Mouse (Mus musculus): ENCODE data around the gene Slc7a10. TPM values are rescaled to one million over a fixed set of nuclear protein-coding genes. Genes with fewer than 3 reads are reported as not detected.

The Slc7a10 gene
- polyA plus RNA-seq, 1 experiment from 2014 or later, result 0.73 TPM

DNA sequence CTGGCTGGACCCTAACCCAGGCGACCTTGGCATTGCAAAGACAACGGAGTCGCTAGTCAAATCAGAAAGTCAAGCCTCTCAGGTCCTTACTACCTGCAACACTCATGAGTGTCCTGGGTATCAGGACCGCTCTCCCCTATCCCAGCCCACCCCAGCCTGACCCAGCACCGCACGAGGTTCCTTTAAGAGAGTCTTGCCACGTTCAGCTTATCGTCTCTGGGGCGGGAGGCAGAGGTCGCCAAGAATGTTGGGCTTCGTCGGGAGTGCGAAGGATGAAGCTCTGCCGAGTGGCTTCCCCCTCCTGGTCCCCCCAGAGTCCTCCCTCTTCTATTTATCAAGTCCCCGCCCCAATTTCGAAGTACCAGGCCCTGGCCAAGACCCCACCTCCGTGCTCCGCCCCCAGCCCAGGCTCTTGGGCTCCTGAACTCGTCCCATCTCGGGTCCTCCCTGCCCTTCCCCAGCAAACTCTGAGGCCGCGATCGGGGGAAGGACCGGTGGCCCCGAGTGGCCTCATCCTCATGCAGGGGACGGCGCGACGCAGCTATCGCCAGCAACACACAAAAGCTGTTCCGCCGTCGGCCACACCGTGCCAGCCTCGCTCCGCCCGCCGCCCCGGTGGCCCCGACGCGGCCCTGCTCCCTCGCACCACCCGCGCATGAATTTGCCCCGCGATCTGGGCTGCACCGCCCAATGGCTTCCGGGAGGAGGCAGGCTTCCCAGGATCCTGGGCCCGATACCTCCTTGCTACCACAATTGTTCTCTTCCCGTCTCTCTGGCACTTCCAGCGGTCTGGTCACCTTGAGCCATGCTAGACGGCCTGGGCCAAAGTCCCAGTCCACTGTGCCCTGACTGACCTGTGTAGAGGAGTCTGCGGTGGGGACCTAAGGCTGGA, 1.1 kb upstream of the Slc7a10 start:
- Histone ChIP-seq H3K4me1 (replicated peaks; ENCODE audit: control insufficient read depth, insufficient read depth, low read length) (peaks cover 5% of the 10 kb centered on the region), H3K36me3 (ENCODE audit: control insufficient read depth, insufficient read depth, low read length) (no peaks in the 10 kb centered on the region), H3K9ac (ENCODE audit: low read depth, low read length) (0 out of 2 replicates have a peak overlapping the region, but pooled peaks have one; percentile 23), H3K4me2 (replicated peaks; ENCODE audit: low read depth, low read length) (peak overlapping the region; percentile 46), H3K27me3 (ENCODE audit: control insufficient read depth, insufficient read depth, low read length) (peaks cover 33% of the 10 kb centered on the region), H3K4me3 (ENCODE audit: low read depth, low read length) (peak overlapping the region; percentile 29), H3K9me3 (ENCODE audit: control insufficient read depth, low read length) (peaks cover 3% of the 10 kb centered on the region; the same call in 1 of the 2 replicates), H3K27ac (ENCODE audit: low read depth, low read length) (no peak overlapping the region)
- 2% methylated on average over 54 of the region's 54 CpGs for WGBS
- DNase-seq (ENCODE audit: low spot score) (peak; percentile 67), ATAC-seq (ENCODE audit: low FRiP score) (peak; percentile 72)

DNA sequence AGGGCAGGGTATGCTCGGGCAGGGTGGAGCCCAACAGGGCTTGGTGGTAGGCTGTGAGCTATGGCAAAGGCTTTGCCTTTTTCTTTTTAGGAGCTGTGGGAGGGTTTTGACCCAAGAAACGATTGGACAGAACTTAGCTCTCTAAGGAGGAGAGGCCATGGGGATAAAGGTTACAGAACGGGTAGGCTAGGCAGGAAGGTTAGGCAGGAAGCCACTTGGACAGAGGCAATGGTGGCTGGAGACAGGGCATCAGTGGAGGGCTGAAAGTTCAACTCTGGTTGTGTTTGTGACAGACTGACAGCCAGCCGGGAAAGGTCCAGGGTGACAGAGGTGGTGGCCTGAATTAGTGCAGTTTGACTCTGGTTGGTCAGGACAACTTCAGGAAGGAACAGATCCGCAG, 3.5 kb downstream of the Slc7a10 start:
- no peaks in the 10 kb centered on the region for H3K36me3 ChIP-seq (ENCODE audit: control insufficient read depth, insufficient read depth, low read length)
- H3K27me3 ChIP-seq (ENCODE audit: control insufficient read depth, insufficient read depth, low read length), result peaks cover 27% of the 10 kb centered on the region
- no peak overlapping the region for H3K9ac ChIP-seq (ENCODE audit: low read depth, low read length)
- no peak overlapping the region for H3K27ac ChIP-seq (ENCODE audit: low read depth, low read length)
- no peak overlapping the region for H3K4me3 ChIP-seq (ENCODE audit: low read depth, low read length)
- no peak for DNase-seq (ENCODE audit: low spot score)
- 77% methylated on average over 5 of the region's 5 CpGs for WGBS
- no peak for ATAC-seq (ENCODE audit: low FRiP score)
- no peak overlapping the region for H3K4me2 ChIP-seq (replicated peaks; ENCODE audit: low read depth, low read length)
- H3K9me3 ChIP-seq (ENCODE audit: control insufficient read depth, low read length), result no peaks in the 10 kb centered on the region
- H3K4me1 ChIP-seq (replicated peaks; ENCODE audit: control insufficient read depth, insufficient read depth, low read length), result peaks cover 5% of the 10 kb centered on the region

DNA sequence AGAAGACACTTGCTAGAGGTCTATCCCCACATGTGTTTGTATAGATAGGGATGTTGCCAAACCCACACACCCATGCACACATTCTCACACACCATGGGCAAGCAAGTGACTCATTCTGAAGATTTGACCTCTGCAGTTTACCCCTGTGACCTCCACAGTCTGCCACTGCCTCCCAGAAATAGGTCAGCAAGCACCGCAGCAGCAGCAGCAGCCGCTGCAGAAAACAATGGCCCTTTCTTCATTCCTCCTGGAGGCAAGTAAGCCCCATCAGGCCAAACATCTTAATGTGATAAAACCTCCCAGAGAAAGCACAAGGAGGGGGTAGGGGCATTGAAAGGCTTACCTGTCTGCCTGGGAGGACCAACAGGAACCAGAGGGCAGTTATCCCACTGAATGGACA, 5.1 kb downstream of the Slc7a10 start:
- Histone ChIP-seq H3K27ac (ENCODE audit: low read depth, low read length) (no peak overlapping the region), H3K36me3 (ENCODE audit: control insufficient read depth, insufficient read depth, low read length) (no peaks in the 10 kb centered on the region), H3K9ac (ENCODE audit: low read depth, low read length) (no peak overlapping the region), H3K9me3 (ENCODE audit: control insufficient read depth, low read length) (no peaks in the 10 kb centered on the region), H3K4me3 (ENCODE audit: low read depth, low read length) (no peak overlapping the region), H3K4me1 (replicated peaks; ENCODE audit: control insufficient read depth, insufficient read depth, low read length) (no peaks in the 10 kb centered on the region; the same call in 1 of the 2 replicates), H3K27me3 (ENCODE audit: control insufficient read depth, insufficient read depth, low read length) (peaks cover 11% of the 10 kb centered on the region), H3K4me2 (replicated peaks; ENCODE audit: low read depth, low read length) (no peak overlapping the region)
- DNase-seq (ENCODE audit: low spot score), result no peak
- no peak for ATAC-seq (ENCODE audit: low FRiP score)
- whole genome bisulfite sequencing, result 9% methylated on average over 2 of the region's 2 CpGs

DNA sequence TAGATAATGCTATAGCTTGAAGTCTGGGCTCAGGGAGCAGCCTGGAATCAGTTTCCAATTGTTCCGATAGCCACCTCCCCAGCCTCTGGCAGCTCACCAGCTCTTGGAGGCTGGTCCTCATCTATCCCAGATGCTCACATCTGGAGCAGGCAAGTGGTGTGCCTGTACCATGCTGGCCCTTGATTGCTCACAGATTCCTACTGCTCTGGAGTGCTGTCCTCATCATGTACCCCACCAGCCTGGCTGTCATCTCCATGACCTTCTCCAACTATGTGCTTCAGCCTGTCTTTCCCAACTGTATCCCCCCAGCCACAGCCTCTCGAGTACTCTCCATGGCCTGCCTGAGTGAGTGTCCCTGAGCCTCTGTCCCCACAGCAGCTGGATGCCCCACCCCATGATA, 10.8 kb downstream of the Slc7a10 start:
- H3K36me3 ChIP-seq (ENCODE audit: control insufficient read depth, insufficient read depth, low read length), result peaks cover 9% of the 10 kb centered on the region
- no peak overlapping the region for H3K27ac ChIP-seq (ENCODE audit: low read depth, low read length)
- no peak overlapping the region for H3K4me3 ChIP-seq (ENCODE audit: low read depth, low read length)
- no peaks in the 10 kb centered on the region for H3K9me3 ChIP-seq (ENCODE audit: control insufficient read depth, low read length)
- DNase-seq (ENCODE audit: low spot score) (no peak), ATAC-seq (ENCODE audit: low FRiP score) (no peak)
- WGBS, result 86% methylated on average over 2 of the region's 2 CpGs
- no peak overlapping the region for H3K9ac ChIP-seq (ENCODE audit: low read depth, low read length)
- H3K27me3 ChIP-seq (ENCODE audit: control insufficient read depth, insufficient read depth, low read length), result no peaks in the 10 kb centered on the region
- H3K4me2 ChIP-seq (replicated peaks; ENCODE audit: low read depth, low read length), result no peak overlapping the region
- no peaks in the 10 kb centered on the region for H3K4me1 ChIP-seq (replicated peaks; ENCODE audit: control insufficient read depth, insufficient read depth, low read length)

DNA sequence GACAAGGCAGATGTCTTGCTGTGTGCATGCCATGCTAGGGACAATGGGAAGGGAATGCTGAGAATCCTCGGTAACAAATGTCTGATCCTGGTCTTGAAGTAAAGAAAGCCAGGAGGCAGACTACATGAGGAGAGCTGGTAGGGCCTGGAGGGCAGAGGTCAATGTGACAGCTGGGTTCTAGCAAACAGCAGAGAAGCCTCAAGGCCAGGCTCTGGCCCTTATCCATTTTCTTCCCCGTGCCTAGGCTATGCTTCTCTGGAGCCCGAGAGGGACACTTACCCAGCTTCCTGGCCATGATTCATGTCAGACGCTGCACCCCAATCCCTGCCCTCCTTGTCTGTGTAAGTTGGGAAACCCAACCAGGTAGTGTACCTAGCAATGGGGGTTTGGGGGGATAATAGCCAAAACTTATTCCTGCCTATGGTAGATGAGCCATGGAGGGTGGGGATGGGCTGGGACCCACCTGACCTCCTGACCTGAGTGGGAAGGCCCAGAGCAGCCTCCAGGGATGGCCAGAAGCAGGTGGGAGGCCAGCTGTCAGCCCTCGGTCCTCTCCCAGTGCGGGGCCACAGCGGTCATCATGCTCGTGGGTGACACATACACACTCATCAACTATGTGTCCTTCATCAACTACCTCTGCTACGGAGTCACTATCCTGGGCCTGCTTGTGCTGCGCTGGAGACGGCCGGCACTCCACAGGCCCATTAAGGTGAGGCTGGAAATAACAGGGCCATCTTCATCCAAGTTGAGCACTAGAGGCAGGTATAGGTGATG, 13.0 kb downstream of the Slc7a10 start:
- no peak for DNase-seq (ENCODE audit: low spot score)
- Histone ChIP-seq H3K9me3 (ENCODE audit: control insufficient read depth, low read length) (no peaks in the 10 kb centered on the region), H3K36me3 (ENCODE audit: control insufficient read depth, insufficient read depth, low read length) (peaks cover 30% of the 10 kb centered on the region), H3K4me2 (replicated peaks; ENCODE audit: low read depth, low read length) (no peak overlapping the region), H3K4me3 (ENCODE audit: low read depth, low read length) (no peak overlapping the region), H3K27me3 (ENCODE audit: control insufficient read depth, insufficient read depth, low read length) (no peaks in the 10 kb centered on the region), H3K27ac (ENCODE audit: low read depth, low read length) (no peak overlapping the region), H3K4me1 (replicated peaks; ENCODE audit: control insufficient read depth, insufficient read depth, low read length) (no peaks in the 10 kb centered on the region), H3K9ac (ENCODE audit: low read depth, low read length) (no peak overlapping the region)
- 91% methylated on average over 12 of the region's 12 CpGs for WGBS
- no peak for ATAC-seq (ENCODE audit: low FRiP score)

DNA sequence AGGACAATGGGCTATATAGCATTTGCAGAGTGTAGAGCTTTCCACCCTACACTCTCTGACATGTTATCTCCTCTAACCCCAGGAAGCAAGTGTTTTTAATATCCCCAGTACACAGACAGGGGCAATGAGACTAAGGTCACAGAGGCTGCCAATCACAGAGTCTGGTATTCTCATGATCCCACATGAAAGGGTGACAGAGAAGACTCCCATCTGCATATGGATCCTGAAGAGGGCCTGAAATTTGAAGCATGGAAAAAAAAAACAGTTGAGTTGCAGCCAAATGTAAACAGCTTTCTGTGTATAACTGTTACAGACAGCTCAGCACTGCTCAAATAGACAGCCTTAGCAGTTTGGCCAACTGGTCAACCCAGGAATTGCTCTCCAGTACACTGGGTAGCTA, 13.6 kb downstream of the Slc7a10 start:
- H3K4me2 ChIP-seq (replicated peaks; ENCODE audit: low read depth, low read length), result no peak overlapping the region
- H3K9me3 ChIP-seq (ENCODE audit: control insufficient read depth, low read length), result no peaks in the 10 kb centered on the region
- no peaks in the 10 kb centered on the region for H3K4me1 ChIP-seq (replicated peaks; ENCODE audit: control insufficient read depth, insufficient read depth, low read length)
- no peaks in the 10 kb centered on the region for H3K27me3 ChIP-seq (ENCODE audit: control insufficient read depth, insufficient read depth, low read length)
- peaks cover 30% of the 10 kb centered on the region for H3K36me3 ChIP-seq (ENCODE audit: control insufficient read depth, insufficient read depth, low read length)
- H3K9ac ChIP-seq (ENCODE audit: low read depth, low read length), result no peak overlapping the region
- H3K4me3 ChIP-seq (ENCODE audit: low read depth, low read length), result no peak overlapping the region
- ATAC-seq (ENCODE audit: low FRiP score) (no peak), DNase-seq (ENCODE audit: low spot score) (no peak)
- H3K27ac ChIP-seq (ENCODE audit: low read depth, low read length), result no peak overlapping the region

DNA sequence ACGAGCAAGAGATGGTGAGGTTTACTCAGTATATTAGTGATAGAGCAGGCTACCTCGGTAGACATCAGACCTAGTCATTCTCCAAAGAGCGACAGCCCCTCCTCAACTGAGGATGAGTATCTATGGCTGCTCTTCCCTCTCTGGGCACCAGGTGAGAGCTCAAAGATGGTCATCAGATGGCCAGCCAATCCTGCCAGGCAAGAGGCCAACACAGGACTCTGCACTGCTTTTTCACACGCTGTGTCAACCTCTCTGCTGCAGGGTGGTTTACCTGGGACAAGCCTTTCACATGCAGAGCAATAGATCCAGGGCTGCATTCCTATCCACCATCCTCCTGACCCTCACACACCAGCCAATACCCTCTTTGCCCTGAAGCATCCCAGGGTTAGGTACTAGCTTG, 25.6 kb downstream of the Slc7a10 start:
- no peaks in the 10 kb centered on the region for H3K9me3 ChIP-seq (ENCODE audit: control insufficient read depth, low read length)
- ATAC-seq (ENCODE audit: low FRiP score) (no peak), DNase-seq (ENCODE audit: low spot score) (no peak)
- H3K36me3 ChIP-seq (ENCODE audit: control insufficient read depth, insufficient read depth, low read length), result peaks cover 5% of the 10 kb centered on the region; the same call in 1 of the 2 replicates
- H3K9ac ChIP-seq (ENCODE audit: low read depth, low read length), result no peak overlapping the region
- no peaks in the 10 kb centered on the region for H3K27me3 ChIP-seq (ENCODE audit: control insufficient read depth, insufficient read depth, low read length)
- no peak overlapping the region for H3K4me3 ChIP-seq (ENCODE audit: low read depth, low read length)
- H3K4me1 ChIP-seq (replicated peaks; ENCODE audit: control insufficient read depth, insufficient read depth, low read length), result peaks cover 2% of the 10 kb centered on the region; the same call in 1 of the 2 replicates
- 90% methylated on average over 4 of the region's 4 CpGs for WGBS
- H3K4me2 ChIP-seq (replicated peaks; ENCODE audit: low read depth, low read length), result no peak overlapping the region
- H3K27ac ChIP-seq (ENCODE audit: low read depth, low read length), result no peak overlapping the region

DNA sequence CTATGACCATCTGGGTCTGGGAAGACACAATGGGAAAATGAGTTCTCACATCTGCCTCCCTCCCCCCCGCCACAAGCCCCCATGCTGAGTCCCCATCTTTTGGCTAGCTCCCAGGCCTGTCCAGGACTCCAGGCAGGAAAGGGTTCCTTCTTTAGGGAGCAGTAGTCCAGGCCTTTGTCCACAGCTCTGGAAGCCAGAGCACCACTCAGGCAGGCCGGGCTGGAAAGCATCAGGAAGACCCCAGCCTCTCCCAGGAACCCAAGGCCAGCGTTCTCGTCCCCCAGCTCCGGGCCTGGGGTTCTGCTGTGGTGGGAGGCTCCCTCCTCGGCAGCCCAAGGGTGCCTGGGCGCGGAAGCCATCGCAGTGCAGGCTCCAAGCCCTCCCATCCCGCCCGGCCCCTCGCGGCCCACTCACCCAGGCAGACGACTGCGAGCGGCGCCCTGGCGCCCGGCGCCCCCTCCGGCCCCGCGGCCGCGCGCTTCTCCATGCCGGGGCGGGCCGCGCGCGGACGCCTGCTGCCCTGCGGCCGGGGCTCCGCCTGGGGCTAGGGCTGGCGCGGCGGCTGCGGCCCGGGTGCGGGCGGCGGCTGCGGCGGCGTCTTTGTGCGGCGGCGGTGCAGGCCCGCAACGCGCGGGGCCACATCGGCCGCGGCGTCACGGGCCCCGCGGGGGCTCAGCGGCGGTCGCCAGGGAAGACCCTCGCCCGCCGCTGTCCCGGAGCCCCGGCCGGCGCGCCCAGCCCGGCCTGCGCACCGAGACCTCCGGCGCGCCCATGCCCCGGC, 28.4 kb downstream of the Slc7a10 start:
- 2% methylated on average over 16 of the region's 79 CpGs for WGBS

More for the DNA sequence above, 28.4 kb downstream of the Slc7a10 start:
- DNase-seq (ENCODE audit: low spot score), result peak; percentile 72
- Histone ChIP-seq H3K27me3 (ENCODE audit: control insufficient read depth, insufficient read depth, low read length) (no peaks in the 10 kb centered on the region), H3K36me3 (ENCODE audit: control insufficient read depth, insufficient read depth, low read length) (0 out of 2 replicates have a peak, but pooled peaks cover 2% of the 10 kb centered on the region), H3K9ac (ENCODE audit: low read depth, low read length) (peak overlapping the region; percentile 98), H3K27ac (ENCODE audit: low read depth, low read length) (peak overlapping the region; percentile 90), H3K4me3 (ENCODE audit: low read depth, low read length) (peak overlapping the region; percentile 88), H3K4me2 (replicated peaks; ENCODE audit: low read depth, low read length) (peak overlapping the region; percentile 53), H3K4me1 (replicated peaks; ENCODE audit: control insufficient read depth, insufficient read depth, low read length) (peaks cover 2% of the 10 kb centered on the region; the same call in 1 of the 2 replicates), H3K9me3 (ENCODE audit: control insufficient read depth, low read length) (no peaks in the 10 kb centered on the region)
- peak; percentile 68 for ATAC-seq (ENCODE audit: low FRiP score)

Data from hindbrain, embryonic 11.5 days (tissue).